8 mouse cellular contexts compared by ENCODE assay signal in the genomic region with DNA sequence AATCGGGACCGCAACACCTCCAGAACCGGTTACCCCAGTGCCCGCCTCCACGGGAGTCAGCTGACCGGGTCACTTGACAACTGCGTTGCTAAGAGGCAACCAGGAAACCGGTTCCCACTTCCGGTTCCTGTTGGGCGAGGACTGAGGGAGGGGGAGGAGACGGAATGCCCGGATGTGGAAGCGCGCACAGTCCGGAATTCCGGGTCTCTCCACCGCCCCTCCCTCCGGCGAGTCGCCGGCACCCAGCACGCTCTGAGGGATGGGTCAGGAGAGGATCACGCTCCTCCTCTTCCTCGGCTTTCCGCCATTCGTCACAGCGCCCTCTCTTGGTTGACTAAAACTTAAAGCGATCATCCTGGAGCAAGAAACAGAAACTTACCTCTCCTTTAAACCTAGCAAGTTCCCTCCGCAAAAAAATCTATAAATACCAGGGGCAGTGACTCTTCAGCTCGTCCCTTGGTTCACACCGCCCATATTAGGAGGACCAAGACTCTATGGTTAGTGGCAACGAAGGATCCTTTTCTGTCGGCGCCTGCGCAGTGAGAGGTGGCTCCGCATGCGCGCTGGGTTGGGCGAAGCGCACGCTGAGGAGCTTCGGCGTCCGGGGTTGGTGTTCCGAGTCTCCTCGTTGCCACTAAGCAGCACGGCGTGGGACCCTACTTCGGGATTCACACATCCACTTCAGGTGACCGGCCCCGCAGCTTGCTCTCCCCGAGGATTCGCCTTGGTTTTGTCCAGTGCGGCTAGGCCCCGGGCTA. TPM values are rescaled to one million over a fixed set of nuclear protein-coding genes. Genes with fewer than 3 reads are reported as not detected.
DNase-seq lines count a peak whose midpoint lies in the region; ATAC-seq lines count a peak whose summit lies in the region.

Atp6v1d (minus strand) TSS at position 143 of the 758 bp plus-strand sequence.
Eif2s1 (plus strand) TSS at position 324 of the 758 bp plus-strand sequence.

- H3K27ac ChIP-seq in brown adipose tissue, adult 24 weeks (replicated peaks; ENCODE audit: low read depth, low read length), result peak within 1 kb of the TSS; percentile 96
- H3K27ac ChIP-seq in heart, embryonic 13.5 days (replicated peaks), result peak within 1 kb of the TSS; percentile 93
- peak within 1 kb of the TSS; percentile 93 for H3K27ac ChIP-seq in liver, embryonic 12.5 days
- H3K27ac ChIP-seq in stomach, embryonic 15.5 days, result peak within 1 kb of the TSS; percentile 92

- H3K4me2 ChIP-seq in heart, embryonic 13.5 days, result peak within 1 kb of the TSS; percentile 89
- H3K4me2 ChIP-seq in liver, embryonic 12.5 days, result peak within 1 kb of the TSS; percentile 84
- peak within 1 kb of the TSS; percentile 71 for H3K4me2 ChIP-seq in stomach, embryonic 15.5 days

- DNase-seq in CD4-positive, CD25-positive, alpha-beta regulatory T cell, adult 2 months (ENCODE audit: low read depth, low spot score), result peak; percentile 99
- DNase-seq in fat pad, adult 2 months (ENCODE audit: extremely low read depth, low read depth, low spot score), result peak; percentile 94
- DNase-seq in kidney, postnatal 10 days, result peak; percentile 99
- peak; percentile 98 to 99 for DNase-seq in natural killer cell, adult 2 months (ENCODE audit: low spot score in 2 of 2)

- peaks cover 15% of the 10 kb centered on the region for H3K36me3 ChIP-seq in heart, embryonic 13.5 days
- H3K36me3 ChIP-seq in liver, embryonic 12.5 days, result peaks cover 24% of the 10 kb centered on the region
- no peaks in the 10 kb centered on the region; the same call in 1 of the 2 replicates for H3K36me3 ChIP-seq in stomach, embryonic 15.5 days

- WGBS in heart, embryonic 13.5 days, result under 1% methylated on average over 55 of the region's 55 CpGs
- under 1% methylated on average over 55 of the region's 55 CpGs for WGBS in liver, embryonic 12.5 days (ENCODE audit: insufficient replicate concordance)
- WGBS in stomach, embryonic 15.5 days, result under 1% methylated on average over 55 of the region's 55 CpGs

- H3K4me3 ChIP-seq in brown adipose tissue, adult 24 weeks (ENCODE audit: insufficient read depth, low read depth, low read length), result peak within 1 kb of the TSS; percentile 88
- H3K4me3 ChIP-seq in heart, embryonic 13.5 days, result peak within 1 kb of the TSS; percentile 91
- peak within 1 kb of the TSS; percentile 90 for H3K4me3 ChIP-seq in liver, embryonic 12.5 days
- peak within 1 kb of the TSS; percentile 91 for H3K4me3 ChIP-seq in stomach, embryonic 15.5 days (replicated peaks)

- no peaks in the 10 kb centered on the region for H3K27me3 ChIP-seq in heart, embryonic 13.5 days (replicated peaks)
- no peaks in the 10 kb centered on the region for H3K27me3 ChIP-seq in liver, embryonic 12.5 days (replicated peaks)
- H3K27me3 ChIP-seq in stomach, embryonic 15.5 days (replicated peaks), result no peaks in the 10 kb centered on the region

- H3K9ac ChIP-seq in heart, embryonic 13.5 days, result peak within 1 kb of the TSS; percentile 96
- peak within 1 kb of the TSS; percentile 84 for H3K9ac ChIP-seq in liver, embryonic 12.5 days
- H3K9ac ChIP-seq in stomach, embryonic 15.5 days, result peak within 1 kb of the TSS; percentile 89

- peak; percentile 100 for ATAC-seq in heart, embryonic 13.5 days (ENCODE audit: extremely low read depth, insufficient number of reproducible peaks, low FRiP score, low TSS enrichment)
- ATAC-seq in liver, embryonic 12.5 days, result peak; percentile 99
- peak; percentile 100 for ATAC-seq in stomach, embryonic 15.5 days (ENCODE audit: insufficient read depth, low FRiP score, low read depth)

- peaks cover 8% of the 10 kb centered on the region; the same call in 1 of the 2 replicates for H3K4me1 ChIP-seq in brown adipose tissue, adult 24 weeks (ENCODE audit: control insufficient read depth, insufficient read depth, insufficient read length, low read length)
- H3K4me1 ChIP-seq in heart, embryonic 13.5 days, result peaks cover 40% of the 10 kb centered on the region
- H3K4me1 ChIP-seq in liver, embryonic 12.5 days, result peaks cover 50% of the 10 kb centered on the region
- peaks cover 17% of the 10 kb centered on the region; the same call in 1 of the 2 replicates for H3K4me1 ChIP-seq in stomach, embryonic 15.5 days

- H3K9me3 ChIP-seq in heart, embryonic 13.5 days, result no peaks in the 10 kb centered on the region
- no peaks in the 10 kb centered on the region for H3K9me3 ChIP-seq in liver, embryonic 12.5 days (replicated peaks)
- no peaks in the 10 kb centered on the region for H3K9me3 ChIP-seq in stomach, embryonic 15.5 days

RNA-seq across cellular contexts. Expression of gene Atp6v1d, which starts in this region (rescaled TPM):
- 104 and 110 TPM in 2 replicates for polyA plus RNA-seq in brown adipose tissue, adult 24 weeks (2012; ENCODE audit: insufficient read depth, insufficient read length, missing spikeins)
- 67.6 and 68.8 TPM in 2 replicates for polyA plus RNA-seq in heart, embryonic 13.5 days (2015; fragmentation: Nextera tagmentation; extraction: Ambion mirVana)
- polyA plus RNA-seq in liver, embryonic 12.5 days (2016; fragmentation: Nextera tagmentation; extraction: Ambion mirVana), result 37.2 and 37.4 TPM in 2 replicates
- 59.3 and 60.5 TPM in 2 replicates for polyA plus RNA-seq in stomach, embryonic 15.5 days (2015; fragmentation: Nextera tagmentation; extraction: Ambion mirVana)

RNA-seq across cellular contexts. Expression of gene Eif2s1, which starts in this region (rescaled TPM):
- 55.4 and 61.8 TPM in 2 replicates for polyA plus RNA-seq in brown adipose tissue, adult 24 weeks (2012; ENCODE audit: insufficient read depth, insufficient read length, missing spikeins)
- 152 and 167 TPM in 2 replicates for polyA plus RNA-seq in heart, embryonic 13.5 days (2015; fragmentation: Nextera tagmentation; extraction: Ambion mirVana)
- polyA plus RNA-seq in liver, embryonic 12.5 days (2016; fragmentation: Nextera tagmentation; extraction: Ambion mirVana), result 266 and 283 TPM in 2 replicates
- polyA plus RNA-seq in stomach, embryonic 15.5 days (2015; fragmentation: Nextera tagmentation; extraction: Ambion mirVana), result 202 and 224 TPM in 2 replicates

Comparison
In these comparisons a context has a peak if more than half of its experiments do, and no peak if none do; other contexts are left out.
1. Peak in every context shown above with its lines: DNase-seq, ATAC-seq, H3K4me3 ChIP-seq and H3K27ac ChIP-seq.